Mouse (Mus musculus) C2C12 (cell line): ENCODE data around the gene Tacr3.

Experiments used
- CEBPB ChIP-seq: IDR thresholded peaks from one replicate; pipeline ENCODE4 v1.6.1; 2011; ENCODE audit warnings: low read depth, mild to moderate bottlenecking, control low read depth, moderate library complexity
- CTCF ChIP-seq: IDR thresholded peaks from one replicate; pipeline ENCODE4 v1.5.1; 2011; ENCODE audit not compliant: control insufficient read depth, insufficient read depth, insufficient read length
- MAX ChIP-seq: IDR thresholded peaks from one replicate; pipeline ENCODE4 v1.6.1; 2011; ENCODE audit warnings: mild to moderate bottlenecking, control low read depth
- MYOD1 ChIP-seq: IDR thresholded peaks from one replicate; pipeline ENCODE4 v1.6.1; 2011; ENCODE audit warnings: low read depth; ENCODE audit not compliant: control insufficient read depth, insufficient read length
- MYOG ChIP-seq: IDR thresholded peaks from one replicate; pipeline ENCODE4 v1.6.1; 2011; ENCODE audit not compliant: control insufficient read depth, insufficient read length; ENCODE audit errors: extremely low read depth
- USF1 ChIP-seq: IDR thresholded peaks from one replicate; pipeline ENCODE4 v1.6.1; 2011; ENCODE audit warnings: low read depth, mild to moderate bottlenecking, control low read depth, moderate library complexity

GRCm38 (mm10) chr3:134828492-134828874 is 324 bp upstream of the Tacr3 start:
- TF ChIP-seq CTCF: no peak
- no peak for TF ChIP-seq USF1
- TF ChIP-seq MYOD1: no peak
- no peak for TF ChIP-seq MYOG
- no peak for TF ChIP-seq CEBPB
- no peak for TF ChIP-seq MAX
